Mouse (Mus musculus) induced T-regulatory cell, adult 2 months (primary cell): ENCODE results near the gene Edn3.

Source experiments
- DNase-seq: peaks from one replicate; pipeline ENCODE4 v3.0.0-alpha.2; 2012; ENCODE audit warnings: low read depth

Edn3 gene

GRCm38 (mm10) chr2:174760479-174761121, at the start of gene Edn3:
TSS of gene Edn3 (plus strand) at chr2:174760619.
- DNase-seq, result no peak

GRCm38 (mm10) chr2:174712043-174712442, 48.4 kb upstream of the Edn3 start:
- peak; percentile 39 for DNase-seq

- no peak for DNase-seq
Observed at GRCm38 (mm10) chr2:174715938-174716337, 44.5 kb upstream of the Edn3 start.

- no peak for DNase-seq
Observed at GRCm38 (mm10) chr2:174717857-174718256, 42.6 kb upstream of the Edn3 start.

- DNase-seq, result no peak
Observed at GRCm38 (mm10) chr2:174727114-174727823, 33.1 kb upstream of the Edn3 start.

GRCm38 (mm10) chr2:174731939-174732338, 28.5 kb upstream of the Edn3 start:
- no peak for DNase-seq

GRCm38 (mm10) chr2:174735270-174735669, 25.1 kb upstream of the Edn3 start:
- DNase-seq, result no peak

GRCm38 (mm10) chr2:174747182-174747581, 13.2 kb upstream of the Edn3 start:
- DNase-seq, result no peak

GRCm38 (mm10) chr2:174748381-174748780, 12.0 kb upstream of the Edn3 start:
- DNase-seq, result peak; percentile 2

- DNase-seq, result no peak
Observed at GRCm38 (mm10) chr2:174753197-174753596, 7.2 kb upstream of the Edn3 start.

- DNase-seq, result no peak
Observed at GRCm38 (mm10) chr2:174754231-174754630, 6.2 kb upstream of the Edn3 start.

GRCm38 (mm10) chr2:174759189-174759588, 1.2 kb upstream of the Edn3 start:
- DNase-seq, result no peak

GRCm38 (mm10) chr2:174761452-174762101, 1.2 kb downstream of the Edn3 start:
- no peak for DNase-seq

GRCm38 (mm10) chr2:174762310-174762709, 1.9 kb downstream of the Edn3 start:
- DNase-seq, result no peak

GRCm38 (mm10) chr2:174768891-174769528, 8.6 kb downstream of the Edn3 start:
- DNase-seq, result no peak

- DNase-seq, result peak; percentile 2
Observed at GRCm38 (mm10) chr2:174774177-174775111, 14.0 kb downstream of the Edn3 start.

- DNase-seq, result no peak
Observed at GRCm38 (mm10) chr2:174782016-174782415, 21.6 kb downstream of the Edn3 start.

- no peak for DNase-seq
Observed at GRCm38 (mm10) chr2:174782880-174783279, 22.5 kb downstream of the Edn3 start.

- no peak for DNase-seq
Observed at GRCm38 (mm10) chr2:174788830-174789229, 28.4 kb downstream of the Edn3 start.

- no peak for DNase-seq
Observed at GRCm38 (mm10) chr2:174792436-174793125, 32.2 kb downstream of the Edn3 start.

- no peak for DNase-seq
Observed at GRCm38 (mm10) chr2:174793181-174793580, 32.8 kb downstream of the Edn3 start.
